Mouse (Mus musculus): ENCODE data around the gene Zp1.

The Zp1 gene

GRCm38 (mm10) chr19:10920532-10920931, at the start of gene Zp1:
TSS of gene Zp1 (minus strand) at chr19:10920632.
- no peak for DNase-seq

- DNase-seq, result no peak
Observed at GRCm38 (mm10) chr19:10968578-10968977, 48.1 kb upstream of the Zp1 start.

- DNase-seq, result no peak
Observed at GRCm38 (mm10) chr19:10965721-10966120, 45.3 kb upstream of the Zp1 start.

GRCm38 (mm10) chr19:10959978-10960346, 39.5 kb upstream of the Zp1 start:
- no peak for DNase-seq

- peak; percentile 74 for DNase-seq
Observed at GRCm38 (mm10) chr19:10959085-10959977, 38.9 kb upstream of the Zp1 start.

GRCm38 (mm10) chr19:10952021-10952939, 31.8 kb upstream of the Zp1 start:
- no peak for DNase-seq

- DNase-seq, result no peak
Observed at GRCm38 (mm10) chr19:10949558-10949957, 29.1 kb upstream of the Zp1 start.

GRCm38 (mm10) chr19:10949112-10949511, 28.7 kb upstream of the Zp1 start, which contains the start of gene Ccdc86:
TSS of gene Ccdc86 (minus strand) at chr19:10949266.
- peak; percentile 93 for DNase-seq

- DNase-seq, result no peak
Observed at GRCm38 (mm10) chr19:10948416-10948815, 28.0 kb upstream of the Zp1 start.

- no peak for DNase-seq
Observed at GRCm38 (mm10) chr19:10947219-10947618, 26.8 kb upstream of the Zp1 start.

- no peak for DNase-seq
Observed at GRCm38 (mm10) chr19:10946506-10946905, 26.1 kb upstream of the Zp1 start.

GRCm38 (mm10) chr19:10943955-10944354, 23.5 kb upstream of the Zp1 start:
- DNase-seq, result no peak

- no peak for DNase-seq
Observed at GRCm38 (mm10) chr19:10940801-10941457, 20.5 kb upstream of the Zp1 start.

GRCm38 (mm10) chr19:10940097-10940800, 19.8 kb upstream of the Zp1 start:
- peak; percentile 84 for DNase-seq

GRCm38 (mm10) chr19:10938771-10939170, 18.3 kb upstream of the Zp1 start:
- no peak for DNase-seq

- DNase-seq, result no peak
Observed at GRCm38 (mm10) chr19:10937110-10937563, 16.7 kb upstream of the Zp1 start, which contains the start of gene Ptgdr2. TSS of gene Ptgdr2 (plus strand) at chr19:10937160.

- no peak for DNase-seq
Observed at GRCm38 (mm10) chr19:10936077-10936476, 15.6 kb upstream of the Zp1 start.

- DNase-seq, result no peak
Observed at GRCm38 (mm10) chr19:10935029-10935428, 14.6 kb upstream of the Zp1 start.

GRCm38 (mm10) chr19:10930641-10931040, 10.2 kb upstream of the Zp1 start:
- no peak for DNase-seq

GRCm38 (mm10) chr19:10926666-10927065, 6.2 kb upstream of the Zp1 start:
- no peak for DNase-seq

- DNase-seq, result no peak
Observed at GRCm38 (mm10) chr19:10926123-10926621, 5.7 kb upstream of the Zp1 start.

GRCm38 (mm10) chr19:10924220-10924619, 3.8 kb upstream of the Zp1 start:
- DNase-seq, result no peak

All from cerebellum, adult 8-10 months (tissue).